Mouse (Mus musculus): ENCODE data around the gene Lax1.

The Lax1 gene

GRCm38 (mm10) chr1:133632168-133632567, 57.7 kb downstream of the Lax1 start:
- in situ Hi-C loops (cut with MboI, MseI), result no loop called here

Measured in T-helper 2 cell (primary cell).